Mouse (Mus musculus): ENCODE measurements around the gene Col26a1.
A peak's percentile ranks its signal among the peaks of the same experiment; 100 is the strongest.

The Col26a1 gene

DNA sequence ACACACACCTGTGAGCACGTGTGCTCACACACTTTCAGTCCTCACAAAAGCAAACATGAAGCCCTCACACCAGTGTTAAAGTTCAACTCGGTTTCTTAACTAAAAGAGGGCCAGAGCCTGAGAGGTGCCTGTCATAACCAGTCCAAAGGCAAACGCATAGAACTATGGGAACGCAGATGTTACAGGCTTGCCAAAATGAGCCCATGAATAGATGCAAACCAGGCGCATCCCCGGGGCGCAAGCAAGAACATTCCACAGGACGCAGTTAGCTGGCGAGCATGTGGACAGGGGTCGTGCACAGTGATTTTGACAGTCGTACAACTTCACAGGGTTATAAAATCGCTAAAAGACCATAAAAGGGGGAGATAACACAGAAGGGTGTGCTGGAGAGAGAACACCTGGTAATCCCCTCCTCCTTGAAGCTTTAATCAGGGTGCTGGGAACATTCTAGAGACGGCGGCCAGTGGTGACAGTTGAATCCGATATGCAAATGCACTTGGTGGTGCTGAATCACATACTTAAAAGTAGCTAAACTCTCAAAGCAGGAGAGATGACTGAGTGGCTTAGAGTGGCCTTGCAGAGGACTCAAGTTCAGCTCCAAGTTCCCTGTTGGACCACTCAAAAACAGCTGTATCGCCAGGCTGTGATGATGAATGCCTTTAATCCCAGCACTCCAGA is 76.5 kb downstream of the Col26a1 start:
- DNase-seq (ENCODE audit: low read depth, low spot score), result no peak

DNA sequence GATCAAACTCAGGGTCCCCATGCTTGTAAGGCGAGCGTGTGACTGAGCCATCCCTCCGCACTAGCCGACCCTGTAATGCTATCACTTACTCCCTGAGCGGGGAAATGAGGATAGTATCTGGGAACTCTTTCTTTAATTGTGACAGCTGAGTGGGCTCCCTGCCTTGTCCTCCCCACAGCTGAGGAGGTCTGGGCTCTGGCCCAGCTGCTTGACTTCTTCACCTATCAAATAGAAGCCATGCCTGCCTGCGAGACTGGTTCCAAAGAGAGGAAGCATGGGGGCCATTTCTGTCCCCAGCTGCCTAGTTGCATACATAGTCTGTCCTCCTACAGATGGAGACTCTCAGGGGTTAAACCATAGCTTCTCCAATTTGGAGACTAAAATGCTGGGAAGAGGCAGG is 78.0 kb downstream of the Col26a1 start:
- no peak for DNase-seq (ENCODE audit: low read depth, low spot score)

DNA sequence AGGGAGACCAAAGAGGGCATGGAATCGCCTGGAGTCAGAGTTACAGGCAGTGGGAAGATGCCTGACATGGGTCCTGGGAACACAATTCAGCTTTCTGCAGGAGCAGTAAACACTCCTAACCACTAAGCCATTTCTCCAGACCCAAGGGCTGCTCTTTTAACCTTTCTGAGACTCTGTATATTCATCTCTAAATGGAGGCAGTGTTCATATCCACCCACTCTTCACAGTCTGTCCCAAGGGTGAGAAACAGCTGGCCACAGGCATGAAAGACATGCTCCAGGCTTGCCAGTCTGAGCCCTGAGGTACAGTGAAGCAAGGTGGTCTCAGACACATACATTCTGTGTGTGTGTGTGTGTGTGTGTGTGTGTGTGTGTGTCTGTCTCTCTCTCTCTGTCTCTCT is 78.8 kb downstream of the Col26a1 start:
- no peak for DNase-seq (ENCODE audit: low read depth, low spot score)

DNA sequence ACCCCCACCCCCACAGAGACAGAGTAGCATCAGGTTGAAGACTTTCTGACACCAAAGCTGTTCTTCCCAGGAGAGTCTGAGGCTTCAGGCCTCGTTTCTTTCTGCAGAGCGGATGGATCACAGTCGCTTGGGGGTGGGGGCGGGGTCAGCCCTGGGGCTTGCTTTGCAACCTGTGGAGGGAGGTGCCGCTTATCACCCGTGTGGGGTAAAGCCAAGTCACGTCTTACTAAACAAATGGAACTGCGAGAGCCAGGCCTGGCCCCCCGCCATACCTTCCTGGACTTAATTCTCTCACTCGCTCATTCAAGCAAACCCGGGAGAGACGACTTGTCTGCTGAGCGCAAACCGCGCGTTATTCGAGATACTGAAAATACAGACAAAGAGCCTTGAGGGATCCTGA is 80.3 kb downstream of the Col26a1 start:
- DNase-seq (ENCODE audit: low read depth, low spot score), result no peak

- DNase-seq (ENCODE audit: low read depth, low spot score), result no peak
Measured at GRCm38 (mm10) chr5:136796917-136797316, 86.1 kb downstream of the Col26a1 start.

GRCm38 (mm10) chr5:136793807-136794206 is 89.2 kb downstream of the Col26a1 start:
- DNase-seq (ENCODE audit: low read depth, low spot score), result no peak

DNA sequence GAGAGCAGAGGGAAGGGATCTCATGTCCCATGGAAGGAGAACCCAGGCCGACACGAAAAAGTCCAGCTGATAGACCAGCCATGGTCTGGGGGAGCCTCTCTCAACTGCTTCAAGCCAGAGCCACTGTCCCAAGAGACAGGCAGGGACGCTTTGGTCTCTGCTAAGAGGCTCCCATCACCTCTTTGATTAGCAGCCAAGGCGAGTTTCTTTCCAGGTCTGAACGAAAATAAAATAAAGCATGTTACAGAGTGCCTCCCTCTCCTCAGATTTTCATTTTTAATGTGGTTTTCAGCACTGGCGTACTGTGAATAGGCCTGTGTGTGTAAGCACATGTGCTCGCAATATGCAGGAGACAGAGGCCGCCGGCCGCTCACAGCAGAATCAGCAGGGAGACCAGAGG is 90.5 kb downstream of the Col26a1 start:
- no peak for DNase-seq (ENCODE audit: low read depth, low spot score)

DNA sequence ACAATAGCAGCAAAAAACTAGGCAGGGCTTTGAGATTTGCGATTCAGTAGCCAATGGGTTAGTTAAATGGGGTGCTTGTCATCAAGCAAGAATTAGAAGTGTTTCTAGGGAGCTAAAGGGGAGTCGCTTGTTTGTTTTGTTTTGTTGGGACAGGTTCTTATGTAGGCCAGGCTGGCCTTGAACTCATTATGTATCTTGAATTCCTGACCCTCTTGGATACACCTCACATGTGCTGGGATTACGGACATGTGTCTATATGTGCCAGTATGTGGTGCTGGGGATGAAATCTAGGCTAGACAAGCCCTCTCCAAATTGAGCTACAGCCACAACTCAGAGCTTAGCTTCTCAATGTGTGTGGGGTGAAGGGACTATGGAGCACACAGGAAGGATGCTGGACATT is 91.8 kb downstream of the Col26a1 start:
- DNase-seq (ENCODE audit: low read depth, low spot score), result no peak

- DNase-seq (ENCODE audit: low read depth, low spot score), result peak; percentile 88
Measured at GRCm38 (mm10) chr5:136790570-136791196, 92.3 kb downstream of the Col26a1 start.

- DNase-seq (ENCODE audit: low read depth, low spot score), result no peak
Measured at GRCm38 (mm10) chr5:136784531-136784930, 98.5 kb downstream of the Col26a1 start.

GRCm38 (mm10) chr5:136782600-136782999 is 100.4 kb downstream of the Col26a1 start:
- no peak for DNase-seq (ENCODE audit: low read depth, low spot score)

GRCm38 (mm10) chr5:136780465-136780864 is 102.5 kb downstream of the Col26a1 start:
- DNase-seq (ENCODE audit: low read depth, low spot score), result no peak

DNA sequence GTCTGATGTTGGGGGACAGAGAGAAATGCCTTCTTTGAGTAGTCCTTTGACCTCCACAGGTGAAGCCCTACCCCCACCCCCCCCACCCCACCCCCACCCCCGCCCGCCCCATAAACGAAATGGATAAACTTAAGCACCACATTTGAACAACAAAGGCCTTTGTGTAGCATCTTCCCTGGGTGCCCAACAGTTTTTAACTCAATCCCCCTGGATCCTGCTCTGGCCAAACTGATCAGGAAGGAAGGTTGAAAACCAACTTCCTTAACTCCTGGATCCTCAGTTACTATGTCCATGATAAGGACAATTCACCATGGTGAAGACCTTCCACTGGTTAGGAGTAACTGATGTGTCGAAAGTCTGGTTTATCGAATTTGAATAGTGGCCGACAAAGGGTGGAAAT is 103.1 kb downstream of the Col26a1 start:
- no peak for DNase-seq (ENCODE audit: low read depth, low spot score)

GRCm38 (mm10) chr5:136775548-136775947 is 107.5 kb downstream of the Col26a1 start:
- DNase-seq (ENCODE audit: low read depth, low spot score), result no peak

GRCm38 (mm10) chr5:136773044-136774039 is 109.7 kb downstream of the Col26a1 start:
- no peak for DNase-seq (ENCODE audit: low read depth, low spot score)

GRCm38 (mm10) chr5:136771132-136771531 is 111.9 kb downstream of the Col26a1 start:
- no peak for DNase-seq (ENCODE audit: low read depth, low spot score)

DNA sequence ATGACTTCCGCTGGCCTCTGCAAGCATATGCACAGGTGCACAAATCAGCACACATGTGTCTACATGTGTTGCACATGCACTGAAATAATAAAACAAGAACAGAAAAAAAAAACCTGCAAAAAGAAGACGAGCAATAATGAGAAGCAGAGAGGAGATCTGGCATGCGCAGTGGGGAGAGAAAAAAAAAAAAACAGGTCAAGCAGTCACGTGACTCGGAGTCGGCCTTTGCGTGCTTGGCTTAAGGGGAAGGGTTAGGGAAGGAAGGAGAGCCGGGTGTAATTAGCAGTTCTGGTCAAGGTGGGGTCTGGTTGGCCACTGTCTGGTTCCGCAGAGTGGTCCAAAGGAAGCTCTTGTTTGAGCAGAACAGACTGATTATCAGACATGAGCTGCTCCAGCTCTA is 115.7 kb downstream of the Col26a1 start:
- DNase-seq (ENCODE audit: low read depth, low spot score), result no peak

DNA sequence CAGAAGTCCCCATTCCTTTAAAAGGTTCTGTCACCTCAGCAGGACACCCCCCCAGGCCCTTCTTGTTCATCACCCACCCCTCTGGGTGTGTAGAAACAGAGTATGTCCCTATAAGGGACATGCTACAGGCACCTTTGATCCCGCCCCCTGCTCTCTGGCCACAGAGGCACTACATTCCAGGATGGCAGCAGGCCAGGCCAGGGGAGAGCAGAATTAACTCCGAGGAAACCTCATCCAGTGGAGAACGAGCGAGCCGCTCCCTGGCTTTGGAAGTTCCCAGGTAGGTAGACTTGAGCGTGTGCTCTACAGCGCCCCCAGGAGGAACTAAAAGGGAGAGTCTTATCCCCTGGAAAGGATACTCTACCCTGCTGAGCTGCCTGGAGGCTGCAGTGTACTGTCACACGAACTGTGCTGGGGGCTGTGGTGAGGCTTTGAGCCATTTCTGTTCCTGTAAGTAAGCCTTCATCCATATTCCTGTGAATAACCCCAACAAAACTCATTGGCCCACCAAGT is 118.8 kb downstream of the Col26a1 start:
- no peak for DNase-seq (ENCODE audit: low read depth, low spot score)

- DNase-seq (ENCODE audit: low read depth, low spot score), result no peak
Measured at GRCm38 (mm10) chr5:136760345-136760744, 122.7 kb downstream of the Col26a1 start.

DNA sequence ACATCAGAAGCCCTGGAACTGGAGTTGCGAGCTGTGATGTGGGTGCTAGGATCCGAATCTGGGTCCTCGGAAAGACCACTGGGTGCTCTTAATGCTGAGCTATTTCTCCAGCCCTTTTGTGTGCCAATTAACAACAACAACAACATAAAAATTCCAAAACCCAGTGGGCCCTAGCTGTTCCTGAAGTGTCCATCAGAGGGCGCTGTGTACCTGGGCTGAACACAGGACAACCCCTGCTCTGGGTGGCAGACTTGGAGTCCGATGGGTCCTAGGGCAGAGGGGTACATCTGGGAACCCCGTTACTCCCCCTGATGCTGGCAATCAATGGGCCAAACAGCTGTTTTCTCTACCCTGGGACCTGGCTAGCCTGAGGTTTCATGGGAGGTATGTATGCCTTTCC is 123.2 kb downstream of the Col26a1 start:
- DNase-seq (ENCODE audit: low read depth, low spot score), result no peak

GRCm38 (mm10) chr5:136755696-136756095 is 127.3 kb downstream of the Col26a1 start:
- DNase-seq (ENCODE audit: low read depth, low spot score), result peak; percentile 42

GRCm38 (mm10) chr5:136754053-136754591 is 128.9 kb downstream of the Col26a1 start:
- DNase-seq (ENCODE audit: low read depth, low spot score), result no peak
